Mouse (Mus musculus): ENCODE results near the gene Sept14. TPM values are rescaled to one million over a fixed set of nuclear protein-coding genes. Genes with fewer than 3 reads are reported as not detected.

Gene Sept14
- total and polyA plus RNA-seq, 3 experiments: not detected

DNA sequence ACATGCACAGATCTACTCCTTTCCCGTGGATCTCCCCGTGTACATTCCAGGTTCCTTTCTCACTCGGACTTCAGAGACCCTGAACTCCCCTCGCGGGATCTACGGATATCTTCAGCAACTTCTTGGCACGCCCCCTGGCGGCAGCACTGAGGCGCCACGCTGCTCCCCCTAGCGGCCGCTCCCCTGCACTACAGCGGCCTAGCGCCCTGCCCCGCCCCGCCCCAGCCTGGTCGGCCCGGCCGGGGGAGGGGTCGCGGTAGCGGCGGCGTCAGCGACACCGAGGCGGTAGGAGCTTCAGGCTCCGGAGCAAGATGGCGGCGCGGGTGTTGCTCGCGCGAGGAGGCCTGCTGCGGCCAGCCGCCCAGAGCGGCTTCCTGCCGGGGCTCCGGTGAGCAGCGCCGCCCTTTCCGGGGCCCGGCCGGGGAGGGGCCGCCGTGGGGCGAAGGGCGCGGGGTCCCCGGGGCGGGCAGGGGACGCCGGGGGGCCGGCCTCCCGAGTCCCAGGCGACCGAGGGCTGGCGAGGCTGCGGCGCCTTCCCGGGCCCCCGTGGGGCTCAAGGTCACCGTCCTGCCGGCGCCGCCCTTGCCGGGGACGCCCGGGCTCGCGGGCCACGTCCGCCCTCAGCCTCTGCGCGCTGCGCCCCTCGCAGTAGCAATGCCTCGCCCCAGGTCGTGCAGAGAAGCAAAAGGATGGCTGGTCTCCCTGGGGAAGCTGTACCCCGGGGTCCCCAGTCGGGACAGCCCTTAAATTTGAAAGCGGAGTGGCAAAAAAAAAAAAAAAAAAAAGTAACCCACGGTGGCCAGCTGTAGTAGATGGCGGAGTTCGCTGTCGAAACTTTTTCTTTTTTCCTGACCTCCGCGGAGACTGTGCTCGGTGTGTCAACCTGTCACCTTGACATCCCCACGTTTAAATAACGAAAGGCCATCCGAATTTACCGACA lies 16.8 kb upstream of the Sept14 start, which contains the start of gene Nipsnap2 (continued):
- TF ChIP-seq RCOR1 (IDR thresholded peaks at IDR 0.05; ENCODE audit: low read depth, low read length): no peak
- no peak; a peak in 1 of 4 replicates for TF ChIP-seq EP300 (IDR thresholded peaks at IDR 0.05; ENCODE audit: low read depth in 1 of 2, low read length in 2 of 2)
- TF ChIP-seq ZC3H11A (IDR thresholded peaks at IDR 0.05; ENCODE audit: low read depth, low read length): no peak
- TF ChIP-seq ZMIZ1 (IDR thresholded peaks at IDR 0.05; ENCODE audit: low read depth, low read length): no peak
- TF ChIP-seq HCFC1 (IDR thresholded peaks at IDR 0.05; ENCODE audit: low read depth, low read length): peak; percentile 70; the same call in 1 of the 2 replicates

DNA sequence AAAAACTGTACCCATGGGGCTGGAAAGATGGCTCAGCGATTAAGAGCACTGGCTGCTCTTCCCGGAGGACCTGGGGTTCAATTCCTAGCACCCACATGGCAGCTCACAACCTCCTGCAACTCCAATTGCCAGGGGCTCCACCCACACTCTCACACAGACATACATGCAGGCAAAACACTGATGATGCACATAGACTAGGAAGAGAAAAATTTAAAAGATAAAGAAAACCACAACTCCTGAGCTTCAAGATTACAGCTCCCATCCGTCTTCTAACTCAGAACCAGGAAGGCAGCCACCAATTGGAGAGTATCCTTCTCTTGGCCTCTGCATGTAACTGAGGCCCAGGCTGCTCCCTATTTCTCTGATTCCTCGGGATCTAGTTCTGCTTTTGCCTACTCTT lies 16.0 kb upstream of the Sept14 start:
- H3K4me1 ChIP-seq (ENCODE audit: control insufficient read depth in 1 of 2, insufficient read depth in 2 of 2, low read length in 2 of 2): peaks cover 7 to 33% of the 10 kb centered on the region in 2 experiments
- peak; percentile 84 for TF ChIP-seq TAL1 (IDR thresholded peaks at IDR 0.05; ENCODE audit: low read length)
- no peak for TF ChIP-seq KAT2A (conservative IDR thresholded peaks at IDR 0.05; ENCODE audit: low read depth, low read length)
- no peak for TF ChIP-seq CHD2 (IDR thresholded peaks at IDR 0.05; ENCODE audit: low read length)
- TF ChIP-seq POLR2AphosphoS2 (IDR thresholded peaks at IDR 0.05; ENCODE audit: low read length): peak; percentile 42; the same call in 1 of the 2 replicates
- 0 out of 2 replicates have a peak, but pooled peaks have one; percentile 19 for TF ChIP-seq MAZ (IDR thresholded peaks at IDR 0.05; ENCODE audit: low read depth, low read length)
- TF ChIP-seq TBP (IDR thresholded peaks at IDR 0.05; ENCODE audit: low read depth, low read length): 0 out of 2 replicates have a peak, but pooled peaks have one; percentile 5
- TF ChIP-seq BHLHE40 (IDR thresholded peaks at IDR 0.05; ENCODE audit: borderline replicate concordance, low read depth, low read length): no peak
- TF ChIP-seq ETS1 (IDR thresholded peaks at IDR 0.05; ENCODE audit: low read depth, low read length): peak; percentile 90
- TF ChIP-seq MEF2A (IDR thresholded peaks at IDR 0.05; ENCODE audit: extremely low read depth, insufficient replicate concordance, low read depth, low read length, poor library complexity, severe bottlenecking): no peak
- TF ChIP-seq RCOR1 (IDR thresholded peaks at IDR 0.05; ENCODE audit: low read depth, low read length): peak; percentile 83; the same call in 1 of the 2 replicates
- no peak for TF ChIP-seq UBTF (IDR thresholded peaks at IDR 0.05; ENCODE audit: borderline replicate concordance, insufficient read depth, low read depth, low read length)
- TF ChIP-seq MAX (IDR thresholded peaks at IDR 0.05; ENCODE audit: low read length): peak; percentile 78
- TF ChIP-seq ZNF384 (IDR thresholded peaks at IDR 0.05; ENCODE audit: low read depth, low read length): no peak
- TF ChIP-seq ZC3H11A (IDR thresholded peaks at IDR 0.05; ENCODE audit: low read depth, low read length): no peak
- TF ChIP-seq GABPA (IDR thresholded peaks at IDR 0.05; ENCODE audit: low read depth, low read length): no peak
- TF ChIP-seq E2F4 (IDR thresholded peaks at IDR 0.05; ENCODE audit: borderline replicate concordance, low read depth, low read length): no peak
- TF ChIP-seq ELF1 (IDR thresholded peaks at IDR 0.05; ENCODE audit: low read depth, low read length): peak; percentile 58; the same call in 1 of the 2 replicates
- TF ChIP-seq MXI1 (IDR thresholded peaks at IDR 0.05; ENCODE audit: low read depth, low read length): peak; percentile 88
- TF ChIP-seq RAD21 (IDR thresholded peaks at IDR 0.05; ENCODE audit: low read depth, low read length): no peak
- TF ChIP-seq CTCF (IDR thresholded peaks at IDR 0.05 in 2 of 3, conservative IDR thresholded peaks at IDR 0.05 in 1 of 3; ENCODE audit: control insufficient read depth in 1 of 3, insufficient read depth in 1 of 3, low read depth in 2 of 3, low read length in 3 of 3, poor library complexity in 1 of 3, severe bottlenecking in 1 of 3): no peak
- TF ChIP-seq MAFK (IDR thresholded peaks at IDR 0.05; ENCODE audit: borderline replicate concordance, low read depth, low read length): no peak
- peak; percentile 90 for TF ChIP-seq GATA1 (IDR thresholded peaks at IDR 0.05; ENCODE audit: low read depth, low read length)
- TF ChIP-seq SIN3A (IDR thresholded peaks at IDR 0.05; ENCODE audit: low read length): peak; percentile 70
- TF ChIP-seq CHD1 (IDR thresholded peaks at IDR 0.05; ENCODE audit: low read depth, low read length): no peak
- no peak for TF ChIP-seq USF1 (IDR thresholded peaks at IDR 0.05; ENCODE audit: low read depth, low read length)
- peak; percentile 65; the same call in 1 of the 2 replicates for TF ChIP-seq ZMIZ1 (IDR thresholded peaks at IDR 0.05; ENCODE audit: low read depth, low read length)
- TF ChIP-seq POLR2A (IDR thresholded peaks at IDR 0.05; ENCODE audit: control insufficient read depth in 1 of 2, insufficient read depth in 1 of 2, low read depth in 1 of 2, low read length in 2 of 2, poor library complexity in 1 of 2): peak in 1 of 2 experiments; percentile 65; a peak in 3 of 4 replicates
- peak; percentile 82 to 86 for TF ChIP-seq EP300 (IDR thresholded peaks at IDR 0.05; ENCODE audit: low read depth in 1 of 2, low read length in 2 of 2)
- TF ChIP-seq HCFC1 (IDR thresholded peaks at IDR 0.05; ENCODE audit: low read depth, low read length): peak; percentile 44; the same call in 1 of the 2 replicates
- TF ChIP-seq MYC (IDR thresholded peaks at IDR 0.05; ENCODE audit: low read depth, low read length): peak; percentile 88
- TF ChIP-seq USF2 (IDR thresholded peaks at IDR 0.05; ENCODE audit: borderline replicate concordance in 1 of 2, insufficient read depth in 1 of 2, low read depth in 1 of 2, low read length in 2 of 2): no peak

More for the DNA sequence above, 16.0 kb upstream of the Sept14 start:
- peak overlapping the region; percentile 89 for H3K27ac ChIP-seq (ENCODE audit: control insufficient read depth, low read depth, low read length)
- DNase-seq (ENCODE audit: low read depth, low spot score): peak; percentile 92
- H3K9me3 ChIP-seq (replicated peaks; ENCODE audit: insufficient read depth, low read length): no peaks in the 10 kb centered on the region
- no peaks in the 10 kb centered on the region for H3K27me3 ChIP-seq (ENCODE audit: control insufficient read depth in 1 of 2, insufficient read depth in 2 of 2, low read length in 2 of 2)
- H3K9ac ChIP-seq (ENCODE audit: control insufficient read depth, low read depth, low read length, poor library complexity, severe bottlenecking): peak overlapping the region; percentile 96
- peaks cover 19% of the 10 kb centered on the region for H3K79me2 ChIP-seq (ENCODE audit: control insufficient read depth, insufficient read depth, low read length, poor library complexity)
- peaks cover 0 to 32% of the 10 kb centered on the region in 2 experiments; a peak in 2 of 4 replicates for H3K36me3 ChIP-seq (ENCODE audit: control insufficient read depth in 1 of 2, insufficient read depth in 2 of 2, low read length in 2 of 2)
- H3K4me3 ChIP-seq (ENCODE audit: control insufficient read depth in 1 of 2, insufficient read depth in 1 of 2, low read depth in 2 of 2, low read length in 2 of 2): peak overlapping the region; percentile 49 to 88
